In the genomic region with DNA sequence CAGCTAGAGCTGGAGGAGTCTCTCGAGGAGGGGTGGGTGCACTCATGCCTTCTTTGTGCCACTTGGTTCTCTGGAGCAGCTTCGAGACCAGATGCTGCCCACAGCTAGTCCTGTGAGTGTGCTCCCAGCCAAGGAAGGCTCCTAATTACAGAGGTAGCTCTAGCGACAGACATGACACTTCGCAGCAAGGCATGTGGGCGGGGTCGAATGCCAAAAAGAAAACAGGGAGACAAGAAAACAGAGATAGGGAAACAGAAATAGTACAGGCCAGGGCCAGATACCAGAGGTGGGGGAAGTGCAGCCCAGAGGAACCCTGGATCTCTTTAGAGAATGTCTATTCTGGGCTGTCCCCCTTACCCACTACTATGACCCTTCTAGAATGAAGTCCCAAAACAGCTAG, we compare ENCODE assay signal across 11 mouse cellular contexts. TPM values are rescaled to one million over a fixed set of nuclear protein-coding genes. Genes with fewer than 3 reads are reported as not detected.
A peak's percentile ranks its signal among the peaks of the same experiment; 100 is the strongest.
DNase-seq lines count a peak whose midpoint lies in the region; ATAC-seq lines count a peak whose summit lies in the region.
"Had no signal": no experiment of that assay in that cellular context is flagged by ENCODE, and none has a peak within 500 bp of the region (broad histone marks: within the 10 kb centered on the region; RNA-seq: fewer than 3 reads in every experiment).

No protein-coding gene starts in this region.

- peak overlapping the region; percentile 57 for H3K27ac ChIP-seq in intestine, embryonic 16.5 days (ENCODE audit: low read length)

- WGBS in intestine, embryonic 16.5 days, result 29% methylated on average over 6 of the region's 6 CpGs

- intact Hi-C loops in left cerebral cortex, postnatal 36 days (cut with DNase I), result no loop called here

- no peak overlapping the region for H3K4me3 ChIP-seq in intestine, embryonic 16.5 days (ENCODE audit: low read length)

- no peak overlapping the region for H3K4me2 ChIP-seq in intestine, embryonic 16.5 days (ENCODE audit: low read depth, low read length)

- H3K9ac ChIP-seq in intestine, embryonic 16.5 days (ENCODE audit: low read depth, low read length), result peak overlapping the region; percentile 20; the same call in 1 of the 2 replicates

- peaks cover 40% of the 10 kb centered on the region for H3K4me1 ChIP-seq in intestine, embryonic 16.5 days (ENCODE audit: control insufficient read depth, insufficient read depth, low read length)

- no peaks in the 10 kb centered on the region for H3K27me3 ChIP-seq in intestine, embryonic 16.5 days (replicated peaks; ENCODE audit: control insufficient read depth, insufficient read depth, low read length)
- H3K27me3 ChIP-seq: Patski had no signal

- no peaks in the 10 kb centered on the region for H3K36me3 ChIP-seq in intestine, embryonic 16.5 days (ENCODE audit: control insufficient read depth, insufficient read depth, low read length)

- DNase-seq in cerebellum, adult 9-10 months, result peak; percentile 50
- no peak for DNase-seq in cerebellum, postnatal 10 days
- DNase-seq in ovary, postnatal 36 days (ENCODE audit: low spot score), result peak; percentile 55
- DNase-seq in ovary, postnatal 14 days (ENCODE audit: low spot score), result no peak
- no peak for DNase-seq in left cerebral cortex, adult 18-20 months (ENCODE audit: low spot score in 2 of 2)
- no peak for DNase-seq in left cerebral cortex, postnatal 36 days (ENCODE audit: low spot score in 2 of 2)
- DNase-seq in left cerebral cortex, adult 11 months (ENCODE audit: low spot score), result no peak
- DNase-seq: gastrocnemius, postnatal 10 days; midbrain, embryonic 14.5 days had no signal

- no peaks in the 10 kb centered on the region for H3K9me3 ChIP-seq in intestine, embryonic 16.5 days (ENCODE audit: control insufficient read depth, low read length)

- no peak for ATAC-seq in intestine, embryonic 16.5 days
- ATAC-seq: Patski had no signal

RNA-seq across cellular contexts. Expression of a gene that starts 4.7 kb away (rescaled TPM):
- polyA plus RNA-seq in intestine, embryonic 16.5 days (2015; fragmentation: Nextera tagmentation; extraction: Ambion mirVana), result 165 and 179 TPM in 2 replicates
- 10 to 100 TPM; 47.2 to 49.3 TPM for total RNA-seq in left cerebral cortex, adult 18-20 months (2021)
- 10 to 100 TPM; 44.1 to 49.2 TPM for total RNA-seq in left cerebral cortex, postnatal 36 days (2021)

RNA-seq across cellular contexts. Expression of a gene that starts 12.4 kb away (rescaled TPM):
- polyA plus RNA-seq in intestine, embryonic 16.5 days (2015; fragmentation: Nextera tagmentation; extraction: Ambion mirVana), result 36.9 and 38.5 TPM in 2 replicates
- total RNA-seq in left cerebral cortex, adult 18-20 months (2021), result 10 to 100 TPM; 10.4 to 11.3 TPM
- 10 to 100 TPM in 1 of 2 experiments, 1 to 10 TPM in 1; 7.9 to 10.6 TPM for total RNA-seq in left cerebral cortex, postnatal 36 days (2021)

RNA-seq across cellular contexts. Expression of a gene that starts 13.3 kb away (rescaled TPM):
- polyA plus RNA-seq in intestine, embryonic 16.5 days (2015; fragmentation: Nextera tagmentation; extraction: Ambion mirVana), result 72.7 and 78.1 TPM in 2 replicates
- 1 to 10 TPM; 4.3 to 6.6 TPM for total RNA-seq in left cerebral cortex, adult 18-20 months (2021)
- 1 to 10 TPM; 5.3 to 6.6 TPM for total RNA-seq in left cerebral cortex, postnatal 36 days (2021)

RNA-seq across cellular contexts. Expression of a gene that starts 39.4 kb away (rescaled TPM):
- polyA plus RNA-seq in intestine, embryonic 16.5 days (2015; fragmentation: Nextera tagmentation; extraction: Ambion mirVana), result 82.5 and 85.8 TPM in 2 replicates
- 10 to 100 TPM; 47.2 to 53.8 TPM for total RNA-seq in left cerebral cortex, adult 18-20 months (2021)
- 10 to 100 TPM; 46.3 to 48.5 TPM for total RNA-seq in left cerebral cortex, postnatal 36 days (2021)

RNA-seq across cellular contexts. Expression of a gene that starts 39.5 kb away (rescaled TPM):
- 0.37 and 0.39 TPM in 2 replicates for polyA plus RNA-seq in intestine, embryonic 16.5 days (2015; fragmentation: Nextera tagmentation; extraction: Ambion mirVana)
- total RNA-seq in left cerebral cortex, adult 18-20 months (2021), result 1 to 10 TPM in 1 of 2 experiments, under 1 TPM in 1; 0.82 to 1.2 TPM
- total RNA-seq in left cerebral cortex, postnatal 36 days (2021), result 1 to 10 TPM in 1 of 2 experiments, under 1 TPM in 1; 0.77 to 1.1 TPM

Comparison
In these comparisons a context has a peak if more than half of its experiments do, and no peak if none do; other contexts are left out.
1. DNase-seq: peak in cerebellum, adult 9-10 months (single experiment) and ovary, postnatal 36 days (single experiment); none in cerebellum, postnatal 10 days (0 of 2), ovary, postnatal 14 days (single experiment), left cerebral cortex, adult 18-20 months (0 of 2), left cerebral cortex, postnatal 36 days (0 of 2) and left cerebral cortex, adult 11 months (single experiment).